Mouse (Mus musculus) forebrain, embryonic 10.5 days (tissue): ENCODE results near the gene Uap1. TPM values are rescaled to one million over a fixed set of nuclear protein-coding genes. Genes with fewer than 3 reads are reported as not detected.
A peak's percentile ranks its signal among the peaks of the same experiment; 100 is the strongest.

Experiments
- DNase-seq: peaks from one replicate; pipeline ENCODE4 v3.0.0-alpha.2; 2017; ENCODE audit warnings: low spot score; ENCODE audit errors: extremely low spot score
- H3K27ac ChIP-seq: fragments of 300-500 bp; sonication (generic); 2 replicates; pipeline ENCODE4 v1.5.1; 2016; ENCODE audit warnings: mild to moderate bottlenecking
- H3K27me3 ChIP-seq: fragments of 300-500 bp; sonication (generic); 2 replicates; pipeline ENCODE4 v1.6.1; 2016; ENCODE audit warnings: mild to moderate bottlenecking; ENCODE audit not compliant: poor library complexity, severe bottlenecking
- H3K36me3 ChIP-seq: fragments of 300-500 bp; sonication (generic); replicated peaks from 2 replicates; pipeline ENCODE4 v1.6.1; 2016; ENCODE audit warnings: mild to moderate bottlenecking, moderate library complexity
- H3K4me1 ChIP-seq: fragments of 300-500 bp; sonication (generic); 2 replicates; pipeline ENCODE4 v1.6.1; 2016
- H3K4me3 ChIP-seq: fragments of 300-500 bp; sonication (generic); 2 replicates; pipeline ENCODE4 v1.5.1; 2016; ENCODE audit warnings: mild to moderate bottlenecking, moderate library complexity
- H3K9me3 ChIP-seq: fragments of 300-500 bp; sonication (generic); 2 replicates; pipeline ENCODE4 v1.6.1; 2016; ENCODE audit warnings: mild to moderate bottlenecking, moderate library complexity
- WGBS: fragments of 180-500 bp; shearing (Covaris S2); methylation state at CpG from one replicate; pipeline ENCODE4 v1.1.7; 2016; 5-methylcytosine and 5-hydroxymethylcytosine counted together
- polyA plus RNA-seq: library from polyadenylated mRNA; unstranded; fragments of >200 nt; fragmentation: Nextera tagmentation; extraction: Ambion mirVana; gene quantifications from 2 replicates; pipeline ENCODE4 v1.2.1, GENCODE M21; 2016

Uap1 gene
- polyA plus RNA-seq, 1 experiment from 2014 or later = 53.3 TPM

- WGBS = 87% methylated on average over 4 of the region's 4 CpGs
- Histone ChIP-seq H3K9me3 (no peaks in the 10 kb centered on the region), H3K4me1 (no peaks in the 10 kb centered on the region), H3K27me3 (no peaks in the 10 kb centered on the region), H3K27ac (no peak overlapping the region), H3K4me3 (no peak overlapping the region), H3K36me3 (peaks cover 34% of the 10 kb centered on the region)
- no peak for DNase-seq
Measured at GRCm38 (mm10) chr1:170190225-170190624, 15.5 kb upstream of the Uap1 start.

- Histone ChIP-seq H3K4me1 (no peaks in the 10 kb centered on the region), H3K4me3 (no peak overlapping the region), H3K27me3 (no peaks in the 10 kb centered on the region), H3K9me3 (no peaks in the 10 kb centered on the region), H3K27ac (no peak overlapping the region), H3K36me3 (peaks cover 18% of the 10 kb centered on the region)
- 87% methylated on average over 11 of the region's 11 CpGs for WGBS
- no peak for DNase-seq
Measured at GRCm38 (mm10) chr1:170188601-170189000, 13.8 kb upstream of the Uap1 start.

- no peaks in the 10 kb centered on the region for H3K4me1 ChIP-seq
- H3K4me3 ChIP-seq = no peak overlapping the region
- 89% methylated on average over 5 of the region's 5 CpGs for WGBS
- no peaks in the 10 kb centered on the region for H3K9me3 ChIP-seq
- H3K27ac ChIP-seq = no peak overlapping the region
- H3K27me3 ChIP-seq = no peaks in the 10 kb centered on the region
- peaks cover 5% of the 10 kb centered on the region for H3K36me3 ChIP-seq
- DNase-seq = no peak
Measured at GRCm38 (mm10) chr1:170186531-170186930, 11.8 kb upstream of the Uap1 start.

DNA sequence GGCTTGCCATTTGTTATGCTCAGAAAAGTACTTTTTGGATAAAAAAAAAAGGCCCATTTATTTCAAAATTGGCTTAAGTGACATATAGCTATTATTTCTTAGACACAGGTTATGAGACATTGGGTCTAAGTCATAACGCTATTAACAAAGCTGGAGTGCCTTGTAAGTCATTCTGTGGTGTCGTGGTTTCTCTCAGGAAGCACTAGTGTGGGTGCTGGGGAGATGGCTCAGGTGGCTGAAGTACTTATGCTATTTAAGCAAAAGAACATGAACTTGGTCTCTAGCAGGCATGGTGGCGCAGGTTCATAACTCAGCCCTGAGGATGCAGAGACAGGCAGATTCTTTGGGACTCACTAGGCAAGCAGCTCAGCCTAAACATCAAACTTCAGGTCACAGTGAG is 10.4 kb upstream of the Uap1 start:
- WGBS = 94% methylated on average over 3 of the region's 3 CpGs
- Histone ChIP-seq H3K4me3 (no peak overlapping the region), H3K4me1 (no peaks in the 10 kb centered on the region), H3K9me3 (no peaks in the 10 kb centered on the region), H3K27ac (no peak overlapping the region), H3K36me3 (no peaks in the 10 kb centered on the region), H3K27me3 (no peaks in the 10 kb centered on the region)
- no peak for DNase-seq

DNA sequence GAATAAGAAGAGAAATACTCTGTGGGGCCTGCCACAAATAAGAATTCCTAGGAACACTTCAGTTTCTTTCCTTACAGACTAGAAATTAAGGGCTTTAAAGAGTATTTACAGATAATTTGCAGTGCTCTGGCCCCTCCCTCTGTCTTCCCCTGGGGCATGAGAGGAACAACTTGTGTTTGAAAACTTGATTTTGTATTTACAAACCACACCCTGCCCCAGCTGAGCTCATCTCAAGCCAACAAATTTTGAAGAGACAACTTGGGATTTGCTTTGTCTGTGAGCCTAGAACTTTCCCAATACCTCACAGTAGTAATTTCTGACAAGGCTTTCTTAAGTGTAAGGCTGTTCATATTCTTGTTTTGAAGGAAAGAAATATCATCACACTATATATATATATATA is 7.9 kb upstream of the Uap1 start:
- H3K36me3 ChIP-seq = no peaks in the 10 kb centered on the region
- no peak overlapping the region for H3K4me3 ChIP-seq
- DNase-seq = no peak
- H3K4me1 ChIP-seq = no peaks in the 10 kb centered on the region
- no peak overlapping the region for H3K27ac ChIP-seq
- H3K9me3 ChIP-seq = no peaks in the 10 kb centered on the region
- H3K27me3 ChIP-seq = no peaks in the 10 kb centered on the region

- H3K9me3 ChIP-seq = no peaks in the 10 kb centered on the region
- H3K4me1 ChIP-seq = peaks cover 26% of the 10 kb centered on the region
- H3K4me3 ChIP-seq = no peak overlapping the region
- DNase-seq = no peak
- WGBS = 89% methylated on average over 8 of the region's 8 CpGs
- no peak overlapping the region for H3K27ac ChIP-seq
- H3K36me3 ChIP-seq = no peaks in the 10 kb centered on the region
- no peaks in the 10 kb centered on the region for H3K27me3 ChIP-seq
Measured at GRCm38 (mm10) chr1:170176661-170177239, 2.0 kb upstream of the Uap1 start.

GRCm38 (mm10) chr1:170175848-170176247 is 1.1 kb upstream of the Uap1 start:
- WGBS = 61% methylated on average over 6 of the region's 6 CpGs
- peak overlapping the region; percentile 82; the same call in 1 of the 2 replicates for H3K4me3 ChIP-seq

GRCm38 (mm10) chr1:170173991-170174813 is 555 bp downstream of the Uap1 start:
- H3K4me3 ChIP-seq = peak overlapping the region; percentile 82
- H3K4me1 ChIP-seq = peaks cover 26% of the 10 kb centered on the region
- 1% methylated on average over 50 of the region's 50 CpGs for WGBS
- H3K27ac ChIP-seq = peak overlapping the region; percentile 92
- no peaks in the 10 kb centered on the region for H3K9me3 ChIP-seq
- no peaks in the 10 kb centered on the region for H3K36me3 ChIP-seq
- DNase-seq = no peak
- no peaks in the 10 kb centered on the region for H3K27me3 ChIP-seq

More at GRCm38 (mm10) chr1:170175848-170176247, 1.1 kb upstream of the Uap1 start:
- peaks cover 26% of the 10 kb centered on the region for H3K4me1 ChIP-seq
- H3K27me3 ChIP-seq = no peaks in the 10 kb centered on the region
- DNase-seq = no peak
- H3K27ac ChIP-seq = no peak overlapping the region
- H3K36me3 ChIP-seq = no peaks in the 10 kb centered on the region
- no peaks in the 10 kb centered on the region for H3K9me3 ChIP-seq

- 96% methylated on average over 6 of the region's 6 CpGs for WGBS
- H3K27ac ChIP-seq = no peak overlapping the region
- DNase-seq = no peak
- peaks cover 26% of the 10 kb centered on the region for H3K36me3 ChIP-seq
- H3K27me3 ChIP-seq = no peaks in the 10 kb centered on the region
- H3K4me1 ChIP-seq = peaks cover under 1% of the 10 kb centered on the region; the same call in 1 of the 2 replicates
- no peaks in the 10 kb centered on the region for H3K9me3 ChIP-seq
- H3K4me3 ChIP-seq = no peak overlapping the region
Measured at GRCm38 (mm10) chr1:170167781-170168180, 7.0 kb downstream of the Uap1 start.

- Histone ChIP-seq H3K9me3 (no peaks in the 10 kb centered on the region), H3K36me3 (peaks cover 47% of the 10 kb centered on the region), H3K27ac (no peak overlapping the region), H3K4me3 (no peak overlapping the region), H3K4me1 (no peaks in the 10 kb centered on the region), H3K27me3 (no peaks in the 10 kb centered on the region)
- WGBS = 95% methylated on average over 3 of the region's 3 CpGs
- no peak for DNase-seq
Measured at GRCm38 (mm10) chr1:170164913-170165312, 9.8 kb downstream of the Uap1 start.

- no peak for DNase-seq
- H3K4me1 ChIP-seq = no peaks in the 10 kb centered on the region
- no peaks in the 10 kb centered on the region for H3K27me3 ChIP-seq
- peaks cover 49% of the 10 kb centered on the region for H3K36me3 ChIP-seq
- WGBS = 88% methylated on average over 2 of the region's 2 CpGs
- no peak overlapping the region for H3K4me3 ChIP-seq
- no peak overlapping the region for H3K27ac ChIP-seq
- no peaks in the 10 kb centered on the region for H3K9me3 ChIP-seq
Measured at GRCm38 (mm10) chr1:170164053-170164614, 10.6 kb downstream of the Uap1 start.

GRCm38 (mm10) chr1:170163398-170163943 is 11.3 kb downstream of the Uap1 start:
- Histone ChIP-seq H3K27me3 (no peaks in the 10 kb centered on the region), H3K4me1 (no peaks in the 10 kb centered on the region), H3K36me3 (peaks cover 54% of the 10 kb centered on the region), H3K4me3 (no peak overlapping the region), H3K9me3 (no peaks in the 10 kb centered on the region), H3K27ac (no peak overlapping the region)
- DNase-seq = no peak
- WGBS = 91% methylated on average over 3 of the region's 3 CpGs

- Histone ChIP-seq H3K27me3 (no peaks in the 10 kb centered on the region), H3K4me1 (no peaks in the 10 kb centered on the region), H3K9me3 (no peaks in the 10 kb centered on the region), H3K27ac (no peak overlapping the region), H3K36me3 (peaks cover 67% of the 10 kb centered on the region), H3K4me3 (no peak overlapping the region)
- no peak for DNase-seq
- WGBS = 84% methylated on average over 6 of the region's 6 CpGs
Measured at GRCm38 (mm10) chr1:170161852-170162251, 12.9 kb downstream of the Uap1 start.
